Mouse (Mus musculus) bone marrow macrophage, adult 2 months (primary cell): ENCODE measurements around the gene Scrg1.

Experiments
- CTCF ChIP-seq: IDR thresholded peaks from 2 replicates; pipeline ENCODE4 v1.5.1; 2012; ENCODE audit warnings: low read depth, mild to moderate bottlenecking, low read length, moderate library complexity
- POLR2A ChIP-seq: IDR thresholded peaks from 2 replicates; pipeline ENCODE4 v1.6.1; 2012; ENCODE audit warnings: mild to moderate bottlenecking, low read depth, low read length, borderline replicate concordance

DNA sequence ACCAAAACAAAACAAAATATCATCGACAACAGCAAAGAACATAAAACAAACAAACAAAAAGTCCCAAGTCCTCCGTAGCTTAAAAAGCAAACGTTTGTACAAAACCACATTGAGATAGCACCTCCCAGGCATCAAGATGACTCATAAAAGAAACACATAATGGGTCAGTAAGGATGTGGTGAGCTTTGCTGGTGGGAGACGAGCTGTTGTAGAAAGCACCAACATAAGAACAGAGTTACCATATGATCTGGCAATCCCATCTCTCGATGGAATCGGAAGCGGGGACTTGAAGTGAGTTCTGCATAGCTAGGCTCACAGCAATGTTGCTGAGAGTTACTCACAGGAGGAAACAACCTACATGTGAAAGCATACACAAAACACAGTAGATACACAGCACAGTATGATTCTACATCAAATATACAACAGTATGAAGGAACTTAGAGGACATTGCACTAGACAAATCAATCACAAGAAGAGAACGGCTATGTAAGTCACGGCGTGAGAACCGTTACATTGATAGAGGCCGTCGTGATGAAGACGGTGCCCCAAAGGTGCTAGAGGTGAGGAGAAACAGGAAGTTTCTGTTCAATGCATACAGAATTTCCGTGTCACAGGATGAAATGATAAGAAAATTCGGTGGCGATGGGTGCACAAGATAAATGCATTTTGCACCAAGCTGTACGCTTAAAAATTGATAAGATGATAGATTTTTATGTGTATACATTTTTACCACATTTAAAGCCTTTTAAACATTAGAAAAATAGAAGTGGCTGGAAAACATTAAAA lies 27.9 kb upstream of the Scrg1 start:
- TF ChIP-seq CTCF: no peak
- TF ChIP-seq POLR2A: no peak
